Mouse (Mus musculus): Measurements from ENCODE around the gene Cd300a. TPM values are rescaled to one million over a fixed set of nuclear protein-coding genes. Genes with fewer than 3 reads are reported as not detected.

Gene Cd300a
- total and polyA plus RNA-seq, 3 experiments, result 0.58 TPM; not detected in 2

GRCm38 (mm10) chr11:114851269-114851607 is 38.6 kb upstream of the Cd300a start:
- TF ChIP-seq TBP (IDR thresholded peaks at IDR 0.05; ENCODE audit: low read depth, low read length) (no peak), UBTF (IDR thresholded peaks at IDR 0.05; ENCODE audit: borderline replicate concordance, insufficient read depth, low read depth, low read length) (no peak), GATA1 (IDR thresholded peaks at IDR 0.05; ENCODE audit: low read depth, low read length) (no peak), MAX (IDR thresholded peaks at IDR 0.05; ENCODE audit: low read length) (no peak), SMC3 (IDR thresholded peaks at IDR 0.05; ENCODE audit: low read depth, low read length) (no peak), MYC (IDR thresholded peaks at IDR 0.05; ENCODE audit: low read depth, low read length) (no peak), MAFK (IDR thresholded peaks at IDR 0.05; ENCODE audit: borderline replicate concordance, low read depth, low read length) (no peak), ZNF384 (IDR thresholded peaks at IDR 0.05; ENCODE audit: low read depth, low read length) (no peak), MAZ (IDR thresholded peaks at IDR 0.05; ENCODE audit: low read depth, low read length) (no peak), CHD2 (IDR thresholded peaks at IDR 0.05; ENCODE audit: low read length) (no peak), TCF12 (IDR thresholded peaks at IDR 0.05; ENCODE audit: low read depth, low read length) (no peak), USF2 (IDR thresholded peaks at IDR 0.05; ENCODE audit: borderline replicate concordance in 1 of 2, insufficient read depth in 1 of 2, low read depth in 1 of 2, low read length in 2 of 2) (no peak), MXI1 (IDR thresholded peaks at IDR 0.05; ENCODE audit: low read depth, low read length) (no peak), E2F4 (IDR thresholded peaks at IDR 0.05; ENCODE audit: borderline replicate concordance, low read depth, low read length) (no peak), RCOR1 (IDR thresholded peaks at IDR 0.05; ENCODE audit: low read depth, low read length) (no peak), CHD1 (IDR thresholded peaks at IDR 0.05; ENCODE audit: low read depth, low read length) (no peak)
- H3K36me3 ChIP-seq (ENCODE audit: control insufficient read depth in 1 of 2, insufficient read depth in 2 of 2, low read length in 2 of 2), result no peaks in the 10 kb centered on the region
- no peak overlapping the region for H3K9ac ChIP-seq (ENCODE audit: control insufficient read depth, low read depth, low read length, poor library complexity, severe bottlenecking)
- H3K4me3 ChIP-seq (ENCODE audit: control insufficient read depth in 1 of 2, insufficient read depth in 1 of 2, low read depth in 2 of 2, low read length in 2 of 2), result no peak overlapping the region
- no peaks in the 10 kb centered on the region for H3K4me1 ChIP-seq (ENCODE audit: control insufficient read depth in 1 of 2, insufficient read depth in 2 of 2, low read length in 2 of 2)
- DNase-seq (ENCODE audit: low read depth, low spot score), result no peak
- no peaks in the 10 kb centered on the region for H3K79me2 ChIP-seq (ENCODE audit: control insufficient read depth, insufficient read depth, low read length, poor library complexity)
- no peaks in the 10 kb centered on the region for H3K9me3 ChIP-seq (replicated peaks; ENCODE audit: insufficient read depth, low read length)
- no peak overlapping the region for H3K27ac ChIP-seq (ENCODE audit: control insufficient read depth, low read depth, low read length)
- no peaks in the 10 kb centered on the region for H3K27me3 ChIP-seq (ENCODE audit: control insufficient read depth in 1 of 2, insufficient read depth in 2 of 2, low read length in 2 of 2)

GRCm38 (mm10) chr11:114851608-114852310 is 38.1 kb upstream of the Cd300a start:
- H3K9me3 ChIP-seq (replicated peaks; ENCODE audit: insufficient read depth, low read length), result no peaks in the 10 kb centered on the region

More at GRCm38 (mm10) chr11:114851608-114852310, 38.1 kb upstream of the Cd300a start:
- Histone ChIP-seq H3K27ac (ENCODE audit: control insufficient read depth, low read depth, low read length) (no peak overlapping the region), H3K36me3 (ENCODE audit: control insufficient read depth in 1 of 2, insufficient read depth in 2 of 2, low read length in 2 of 2) (no peaks in the 10 kb centered on the region), H3K9ac (ENCODE audit: control insufficient read depth, low read depth, low read length, poor library complexity, severe bottlenecking) (no peak overlapping the region), H3K4me3 (ENCODE audit: control insufficient read depth in 1 of 2, insufficient read depth in 1 of 2, low read depth in 2 of 2, low read length in 2 of 2) (no peak overlapping the region), H3K79me2 (ENCODE audit: control insufficient read depth, insufficient read depth, low read length, poor library complexity) (no peaks in the 10 kb centered on the region), H3K4me1 (ENCODE audit: control insufficient read depth in 1 of 2, insufficient read depth in 2 of 2, low read length in 2 of 2) (no peaks in the 10 kb centered on the region), H3K27me3 (ENCODE audit: control insufficient read depth in 1 of 2, insufficient read depth in 2 of 2, low read length in 2 of 2) (no peaks in the 10 kb centered on the region)
- TF ChIP-seq RAD21 (IDR thresholded peaks at IDR 0.05; ENCODE audit: low read depth, low read length), result no peak
- TF ChIP-seq MXI1 (IDR thresholded peaks at IDR 0.05; ENCODE audit: low read depth, low read length), result no peak
- TF ChIP-seq NELFE (IDR thresholded peaks at IDR 0.05; ENCODE audit: low read depth, low read length), result no peak
- TF ChIP-seq POLR2AphosphoS2 (IDR thresholded peaks at IDR 0.05; ENCODE audit: low read length), result no peak
- no peak for TF ChIP-seq CTCF (IDR thresholded peaks at IDR 0.05 in 2 of 3, conservative IDR thresholded peaks at IDR 0.05 in 1 of 3; ENCODE audit: control insufficient read depth in 1 of 3, insufficient read depth in 1 of 3, low read depth in 2 of 3, low read length in 3 of 3, poor library complexity in 1 of 3, severe bottlenecking in 1 of 3)
- TF ChIP-seq ZKSCAN1 (IDR thresholded peaks at IDR 0.05; ENCODE audit: low read depth, low read length), result no peak
- no peak for TF ChIP-seq BHLHE40 (IDR thresholded peaks at IDR 0.05; ENCODE audit: borderline replicate concordance, low read depth, low read length)
- TF ChIP-seq MYB (IDR thresholded peaks at IDR 0.05; ENCODE audit: low read depth, low read length), result no peak
- no peak for TF ChIP-seq ETS1 (IDR thresholded peaks at IDR 0.05; ENCODE audit: low read depth, low read length)
- no peak for TF ChIP-seq MAX (IDR thresholded peaks at IDR 0.05; ENCODE audit: low read length)
- no peak for TF ChIP-seq SIN3A (IDR thresholded peaks at IDR 0.05; ENCODE audit: low read length)
- DNase-seq (ENCODE audit: low read depth, low spot score), result no peak
